Mouse (Mus musculus) small intestine, adult 2 months (tissue): Measurements from ENCODE around the gene Rnf185. TPM values are rescaled to one million over a fixed set of nuclear protein-coding genes. Genes with fewer than 3 reads are reported as not detected.

ENCODE experiments used
- H3K27ac ChIP-seq: fragments of 200-500 bp; 2 replicates; pipeline ENCODE4 v1.5.1; 2012; ENCODE audit warnings: low read depth, low read length, control low read depth, inconsistent platforms; ENCODE audit not compliant: insufficient read depth
- H3K27me3 ChIP-seq: fragments of 200-500 bp; 2 replicates; pipeline ENCODE4 v1.6.1; 2012; ENCODE audit warnings: mild to moderate bottlenecking, moderate library complexity, low read length, inconsistent platforms; ENCODE audit not compliant: control insufficient read depth, insufficient read depth
- H3K36me3 ChIP-seq: fragments of 200-500 bp; 2 replicates; pipeline ENCODE4 v1.6.1; 2012; ENCODE audit warnings: mild to moderate bottlenecking, low read length, control low read depth, inconsistent platforms; ENCODE audit not compliant: control insufficient read depth, insufficient read depth
- H3K4me1 ChIP-seq: fragments of 200-500 bp; 2 replicates; pipeline ENCODE4 v1.6.1; 2012; ENCODE audit warnings: low read length, inconsistent platforms, mixed read lengths; ENCODE audit not compliant: control insufficient read depth, insufficient read depth, insufficient read length
- H3K4me3 ChIP-seq: fragments of 200-500 bp; 2 replicates; pipeline ENCODE4 v1.5.1; 2012; ENCODE audit warnings: low read depth, mild to moderate bottlenecking, control low read depth, inconsistent platforms, low read length, moderate library complexity
- CTCF ChIP-seq: fragments of 200-500 bp; IDR thresholded peaks from 2 replicates; pipeline ENCODE4 v1.5.1; 2012; ENCODE audit warnings: low read depth, mild to moderate bottlenecking, control low read depth, inconsistent platforms, low read length, moderate library complexity, mixed read lengths; ENCODE audit not compliant: insufficient replicate concordance, insufficient read length; ENCODE audit errors: extremely low read depth
- POLR2A ChIP-seq: fragments of 200-500 bp; IDR thresholded peaks from 2 replicates; pipeline ENCODE4 v1.6.1; 2012; ENCODE audit warnings: low read depth, mild to moderate bottlenecking, control low read depth, inconsistent platforms, low read length, moderate library complexity
- WGBS: fragments of 180-500 bp; shearing (Covaris S2); methylation state at CpG from one replicate; pipeline ENCODE4 v1.1.7; 2018; 5-methylcytosine and 5-hydroxymethylcytosine counted together
- polyA plus RNA-seq: library from polyadenylated mRNA; depleted of rRNA; stranded (reverse); fragments of >200 nt; gene quantifications from 2 replicates; pipeline ENCODE4 v1.2.3, GENCODE M21; 2012

Gene Rnf185
- polyA plus RNA-seq, 1 experiment = 29.8 TPM

- no peak for TF ChIP-seq CTCF
- no peak for TF ChIP-seq POLR2A
- peaks cover 15% of the 10 kb centered on the region for H3K4me1 ChIP-seq
- H3K36me3 ChIP-seq = no peaks in the 10 kb centered on the region
- 0 out of 2 replicates have a peak within 1 kb of the TSS, but pooled peaks have one; percentile 5 for H3K4me3 ChIP-seq
- H3K27ac ChIP-seq = no peak within 1 kb of the TSS
- 27% methylated on average over 11 of the region's 11 CpGs for WGBS
- H3K27me3 ChIP-seq = no peaks in the 10 kb centered on the region
These were observed 35.9 kb upstream of the Rnf185 start, which contains the start of gene Pla2g3 for GRCm38 (mm10) chr11:3487952-3488570. Gene Pla2g3, plus strand, starts transcription at chr11:3488284.

GRCm38 (mm10) chr11:3486349-3486748 is 34.2 kb upstream of the Rnf185 start:
- H3K27me3 ChIP-seq = no peaks in the 10 kb centered on the region
- H3K4me3 ChIP-seq = no peak overlapping the region
- peaks cover 18% of the 10 kb centered on the region for H3K4me1 ChIP-seq
- 29% methylated on average over 7 of the region's 7 CpGs for WGBS
- H3K36me3 ChIP-seq = no peaks in the 10 kb centered on the region
- TF ChIP-seq CTCF (no peak), POLR2A (no peak)
- H3K27ac ChIP-seq = no peak overlapping the region

DNA sequence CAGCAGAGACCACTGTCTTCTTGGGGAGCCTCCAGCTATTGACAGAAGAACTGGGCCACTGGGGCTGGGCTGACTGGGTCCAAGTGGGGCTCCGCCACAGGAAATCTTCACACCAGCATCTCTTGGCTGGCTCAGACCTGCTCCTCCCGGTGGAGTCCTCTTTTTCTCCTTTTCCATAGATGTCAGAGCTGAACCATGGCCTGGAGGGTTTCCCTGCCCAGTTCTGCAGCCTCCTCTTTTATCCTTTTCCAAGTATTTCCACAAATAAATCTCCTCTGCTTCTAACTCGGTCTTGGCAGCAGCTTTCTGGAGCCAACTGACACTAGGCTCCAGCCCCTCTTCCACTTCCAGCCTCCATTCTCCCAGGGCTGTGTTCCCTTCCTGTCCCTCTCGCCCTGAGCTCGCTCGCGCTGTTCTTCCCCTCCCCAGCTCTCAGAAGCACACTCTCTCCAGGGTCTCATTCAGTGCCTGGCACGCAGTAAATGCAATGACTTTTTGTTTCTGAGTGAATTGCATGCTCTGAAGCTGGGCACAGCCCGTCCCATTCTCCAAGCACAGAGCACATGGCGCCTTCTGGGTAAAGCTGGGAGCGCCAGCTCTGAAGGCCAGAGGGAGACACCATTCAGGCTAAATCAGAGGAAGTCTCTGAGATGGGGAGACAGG is 31.9 kb upstream of the Rnf185 start:
- H3K4me1 ChIP-seq = peaks cover 21% of the 10 kb centered on the region
- no peak overlapping the region for H3K4me3 ChIP-seq
- TF ChIP-seq CTCF (no peak), POLR2A (no peak)
- 79% methylated on average over 11 of the region's 11 CpGs for whole genome bisulfite sequencing
- H3K27ac ChIP-seq = no peak overlapping the region
- no peaks in the 10 kb centered on the region for H3K27me3 ChIP-seq
- no peaks in the 10 kb centered on the region for H3K36me3 ChIP-seq

GRCm38 (mm10) chr11:3475489-3475888 is 23.3 kb upstream of the Rnf185 start:
- H3K36me3 ChIP-seq = no peaks in the 10 kb centered on the region
- H3K27ac ChIP-seq = peak overlapping the region; percentile 9; the same call in 1 of the 2 replicates
- H3K4me1 ChIP-seq = peaks cover 13% of the 10 kb centered on the region; the same call in 1 of the 2 replicates
- H3K27me3 ChIP-seq = no peaks in the 10 kb centered on the region
- TF ChIP-seq CTCF = no peak
- no peak for TF ChIP-seq POLR2A
- H3K4me3 ChIP-seq = no peak overlapping the region

DNA sequence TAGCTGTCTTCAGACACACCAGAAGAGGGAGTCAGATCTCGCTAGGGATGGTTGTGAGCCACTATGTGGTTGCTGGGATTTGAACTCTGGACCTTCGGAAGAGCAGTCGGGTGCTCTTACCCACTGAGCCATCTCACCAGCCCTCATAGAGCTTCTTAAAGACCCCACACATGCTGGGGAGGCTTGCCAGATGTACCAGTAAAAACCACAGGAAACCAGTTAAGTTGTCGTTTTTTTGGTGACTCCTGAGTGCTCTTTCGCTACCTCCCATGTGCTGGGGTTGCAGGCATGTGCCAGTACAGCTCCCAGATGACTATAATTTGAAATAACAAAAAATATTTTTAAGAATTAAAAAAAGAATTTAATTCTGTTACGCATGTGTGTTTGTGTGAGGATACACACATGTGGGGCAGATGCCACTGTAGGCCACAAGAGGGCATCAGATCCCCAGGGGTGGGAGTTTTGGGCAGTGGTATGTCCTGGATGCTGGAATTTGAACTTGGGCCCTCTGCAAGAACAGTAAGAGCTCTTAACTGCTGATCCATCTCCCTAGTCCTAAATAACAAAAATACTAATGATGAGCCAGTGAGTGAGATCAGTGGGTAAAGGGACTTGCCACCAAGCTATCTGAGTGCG is 22.4 kb upstream of the Rnf185 start:
- no peaks in the 10 kb centered on the region for H3K27me3 ChIP-seq
- no peak for TF ChIP-seq POLR2A
- peak; percentile 84; the same call in 1 of the 2 replicates for TF ChIP-seq CTCF
- H3K27ac ChIP-seq = no peak overlapping the region
- H3K4me1 ChIP-seq = peaks cover 11% of the 10 kb centered on the region; the same call in 1 of the 2 replicates
- H3K36me3 ChIP-seq = no peaks in the 10 kb centered on the region
- H3K4me3 ChIP-seq = no peak overlapping the region
- 82% methylated on average over 7 of the region's 7 CpGs for WGBS

DNA sequence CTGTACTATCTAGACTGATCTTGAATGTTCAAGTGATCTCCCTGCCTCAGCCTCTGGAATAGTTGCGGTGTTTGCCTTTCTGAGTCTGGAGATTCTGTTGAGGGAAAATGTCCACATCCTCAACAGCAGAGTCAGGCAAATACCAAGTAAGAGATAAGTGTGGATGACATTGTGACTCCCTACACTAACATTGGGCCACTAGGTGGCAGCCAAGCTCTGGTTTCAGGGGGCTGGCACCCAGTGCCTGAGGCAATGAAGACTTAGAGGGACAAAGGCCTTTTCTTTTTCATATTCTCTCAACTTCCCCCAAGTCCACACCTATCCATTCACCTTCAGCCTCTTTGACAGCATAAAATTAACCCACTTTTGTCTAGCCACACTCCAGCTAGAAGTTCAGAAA is 20.3 kb upstream of the Rnf185 start:
- TF ChIP-seq CTCF = peak; percentile 91; the same call in 1 of the 2 replicates
- TF ChIP-seq POLR2A = no peak
- H3K4me1 ChIP-seq = peaks cover 14% of the 10 kb centered on the region; the same call in 1 of the 2 replicates
- no peaks in the 10 kb centered on the region for H3K27me3 ChIP-seq
- H3K36me3 ChIP-seq = no peaks in the 10 kb centered on the region
- 20% methylated on average over 1 of the region's 1 CpGs for WGBS
- no peak overlapping the region for H3K4me3 ChIP-seq
- no peak overlapping the region for H3K27ac ChIP-seq

DNA sequence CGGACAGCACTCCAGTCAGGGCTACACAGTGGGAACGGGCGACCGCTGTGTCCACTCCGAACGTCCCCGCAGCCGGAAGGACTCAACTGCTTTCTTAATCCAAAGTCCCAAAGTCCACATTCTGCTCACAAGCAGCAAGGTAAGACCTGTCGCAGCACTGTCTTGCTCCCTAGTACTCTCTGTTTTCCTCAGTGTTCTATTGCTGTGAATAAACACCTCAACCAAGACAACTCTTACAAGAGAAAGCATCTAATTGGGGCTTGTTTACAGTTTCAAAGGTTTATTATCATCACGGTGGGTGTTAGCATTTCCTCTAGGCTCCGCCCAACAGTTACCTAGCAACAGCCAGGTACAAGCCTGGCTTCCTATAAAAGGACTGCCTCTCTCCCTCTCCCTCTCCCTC is 19.3 kb upstream of the Rnf185 start:
- TF ChIP-seq POLR2A = peak; percentile 64; the same call in 1 of the 2 replicates
- TF ChIP-seq CTCF = no peak
- Histone ChIP-seq H3K4me3 (peak overlapping the region; percentile 57), H3K27me3 (no peaks in the 10 kb centered on the region), H3K36me3 (no peaks in the 10 kb centered on the region), H3K27ac (peak overlapping the region; percentile 76), H3K4me1 (peaks cover 14% of the 10 kb centered on the region; the same call in 1 of the 2 replicates)
- WGBS = 14% methylated on average over 11 of the region's 11 CpGs
